ENCODE assay signal across 1 mouse cellular context in the genomic region with DNA sequence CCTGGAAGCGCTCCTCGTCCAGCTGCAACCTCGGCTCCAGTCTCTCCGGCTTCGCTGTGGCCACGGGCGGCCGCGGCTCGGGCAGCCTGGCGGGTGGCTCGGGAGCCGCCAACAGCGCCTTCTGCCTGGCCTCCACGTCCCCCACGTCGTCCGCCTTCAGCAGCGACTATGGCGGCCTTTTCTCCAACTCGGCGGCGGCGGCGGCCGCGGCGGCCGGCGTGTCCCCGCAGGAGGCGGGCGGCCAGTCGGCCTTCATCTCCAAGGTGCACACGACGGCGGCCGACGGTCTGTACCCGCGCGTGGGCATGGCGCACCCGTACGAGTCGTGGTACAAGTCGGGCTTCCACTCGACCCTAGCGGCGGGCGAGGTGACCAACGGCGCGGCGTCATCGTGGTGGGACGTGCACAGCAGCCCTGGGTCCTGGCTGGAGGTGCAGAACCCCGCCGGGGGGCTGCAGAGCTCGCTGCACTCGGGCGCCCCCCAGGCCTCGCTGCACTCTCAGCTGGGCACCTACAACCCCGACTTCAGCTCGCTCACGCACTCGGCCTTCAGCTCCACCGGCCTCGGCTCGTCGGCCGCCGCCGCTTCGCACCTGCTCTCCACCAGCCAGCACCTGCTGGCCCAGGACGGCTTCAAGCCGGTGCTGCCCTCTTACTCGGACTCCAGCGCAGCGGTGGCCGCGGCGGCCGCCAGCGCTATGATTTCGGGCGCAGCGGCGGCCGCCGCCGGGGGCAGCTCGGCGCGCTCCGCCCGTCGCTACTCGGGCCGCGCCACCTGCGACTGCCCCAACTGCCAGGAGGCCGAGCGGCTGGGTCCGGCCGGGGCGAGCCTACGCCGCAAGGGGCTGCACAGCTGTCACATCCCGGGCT.
A peak's percentile ranks its signal among the peaks of the same experiment; 100 is the strongest.
TF ChIP-seq lines count a peak whose summit lies in the region.

No protein-coding gene starts in this region.

TF ChIP-seq in CH12.LX, 34 proteins besides CTCF, POLR2A, EP300 and RAD21:
- TF ChIP-seq UBTF (IDR thresholded peaks at IDR 0.05; ENCODE audit: low read depth, low read length) (peak; percentile 20; the same call in 1 of the 2 replicates), ZC3H11A (IDR thresholded peaks at IDR 0.05; ENCODE audit: low read depth, low read length) (no peak), SMC3 (IDR thresholded peaks at IDR 0.05; ENCODE audit: low read depth, low read length) (no peak), MEF2A (IDR thresholded peaks at IDR 0.05; ENCODE audit: borderline replicate concordance, low read depth, low read length) (no peak), CHD1 (IDR thresholded peaks at IDR 0.05; ENCODE audit: low read depth, low read length) (no peak), MAZ (IDR thresholded peaks at IDR 0.05; ENCODE audit: low read depth, low read length) (no peak), NELFE (IDR thresholded peaks at IDR 0.05; ENCODE audit: low read depth, low read length) (no peak), ZKSCAN1 (IDR thresholded peaks at IDR 0.05; ENCODE audit: borderline replicate concordance, low read depth, low read length) (no peak), ZMIZ1 (IDR thresholded peaks at IDR 0.05; ENCODE audit: low read depth, low read length) (no peak), KAT2A (IDR thresholded peaks at IDR 0.05; ENCODE audit: insufficient replicate concordance, low read length) (no peak), ZNF384 (IDR thresholded peaks at IDR 0.05; ENCODE audit: low read depth, low read length) (no peak), GABPA (IDR thresholded peaks at IDR 0.05; ENCODE audit: insufficient replicate concordance, low read depth, low read length) (no peak), PAX5 (IDR thresholded peaks at IDR 0.05; ENCODE audit: low read length) (no peak), MXI1 (IDR thresholded peaks at IDR 0.05; ENCODE audit: low read depth, low read length) (0 out of 2 replicates have a peak, but pooled peaks have one; percentile 2), IRF4 (IDR thresholded peaks at IDR 0.05; ENCODE audit: low read depth, low read length) (no peak)
TF ChIP-seq in CH12.LX: peak in this region for 2.
